Mouse (Mus musculus) macrophage (primary cell): Measurements from ENCODE around the gene Gm3402. TPM values are rescaled to one million over a fixed set of nuclear protein-coding genes. Genes with fewer than 3 reads are reported as not detected.
"Not testable (repeated sequence)": the region's sequence is repeated elsewhere in the genome, so short reads cannot be mapped to it uniquely, and the experiment has no call there.

Source experiments
- H3K27ac ChIP-seq: fragments of 350-480 bp; formaldehyde crosslinking; 2 replicates; pipeline ENCODE4 v1.9.0; 2021
- H3K36me3 ChIP-seq: fragments of 350-480 bp; formaldehyde crosslinking; 2 replicates; pipeline ENCODE4 v1.9.0; 2021; ENCODE audit errors: inconsistent target
- H3K4me3 ChIP-seq: fragments of 350-480 bp; formaldehyde crosslinking; 2 replicates; pipeline ENCODE4 v1.9.0; 2021; ENCODE audit errors: inconsistent target
- H3K79me2 ChIP-seq: fragments of 350-480 bp; formaldehyde crosslinking; 2 replicates; pipeline ENCODE4 v1.9.0; 2021; ENCODE audit errors: inconsistent target
- WGBS: methylation state at CpG from one replicate; pipeline ENCODE4 v1.1.7; 2026; ENCODE audit warnings: inconsistent platforms; ENCODE audit not compliant: missing documents; 5-methylcytosine and 5-hydroxymethylcytosine counted together
- polyA plus RNA-seq: library from polyadenylated mRNA; stranded (reverse); fragments of 250-400 nt; gene quantifications from 3 replicates; pipeline ENCODE4 v1.2.4, GENCODE M21; 2018; ENCODE audit warnings: inconsistent platforms
- total RNA-seq, 78 experiments: library from RNA; depleted of rRNA; stranded (reverse); fragments of 250-400 nt; gene quantifications; 1 replicate in 9 of 78; 2 replicates in 24 of 78; 3 replicates in 43 of 78; 4 replicates in 2 of 78; pipeline ENCODE4 v1.2.4; 2018; ENCODE audit warnings: inconsistent platforms in 56 of 78

Gene Gm3402
- not detected for total RNA-seq (2018; cell fraction: chromatin; rRNA removed)
- not detected for total RNA-seq (2018; cell fraction: cytosol; rRNA removed)
- not detected for total RNA-seq (2018; cell fraction: nucleus; rRNA removed)
- not detected in 3 replicates for polyA plus RNA-seq

- not testable (repeated sequence) for H3K4me3 ChIP-seq, H3K36me3 ChIP-seq, H3K27ac ChIP-seq, H3K79me2 ChIP-seq
- WGBS: no CpG with 5 or more reads among the region's 5 CpGs
Observed at GRCm38 (mm10) chr5:146513823-146514222, at the start of gene Gm3402. Gene Gm3402 (plus strand): TSS chr5:146514123.

- 95% methylated on average over 19 of the region's 19 CpGs for WGBS
- no peak overlapping the region for H3K4me3 ChIP-seq
- no peaks in the 10 kb centered on the region for H3K79me2 ChIP-seq
- no peaks in the 10 kb centered on the region for H3K36me3 ChIP-seq
- H3K27ac ChIP-seq: no peak overlapping the region
Observed at GRCm38 (mm10) chr5:146466663-146467062, 47.3 kb upstream of the Gm3402 start.

GRCm38 (mm10) chr5:146468311-146468710 lies 45.6 kb upstream of the Gm3402 start:
- H3K4me3 ChIP-seq: no peak overlapping the region
- WGBS: 91% methylated on average over 7 of the region's 9 CpGs
- H3K36me3 ChIP-seq: no peaks in the 10 kb centered on the region
- no peak overlapping the region for H3K27ac ChIP-seq
- H3K79me2 ChIP-seq: no peaks in the 10 kb centered on the region

DNA sequence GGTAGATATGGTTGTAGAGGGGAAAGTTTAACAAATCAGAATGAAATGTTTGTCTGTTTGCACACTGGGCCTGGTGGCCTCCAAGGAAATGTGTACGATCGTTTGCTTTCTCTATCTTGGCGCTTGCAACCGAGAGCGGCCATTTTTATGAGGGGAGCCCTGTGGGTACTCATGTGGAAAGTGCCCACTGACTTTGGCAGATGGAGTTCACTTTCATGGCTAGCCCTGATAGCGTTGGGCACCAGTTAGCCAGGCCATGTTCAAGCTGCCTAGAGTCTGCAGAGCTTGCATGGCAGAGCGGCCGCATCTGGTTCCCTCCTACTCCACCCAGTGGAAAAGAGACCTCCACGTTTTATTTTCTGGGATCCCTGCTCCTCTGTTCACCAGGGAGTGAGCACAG lies 43.1 kb upstream of the Gm3402 start:
- 83% methylated on average over 9 of the region's 9 CpGs for WGBS
- no peaks in the 10 kb centered on the region for H3K79me2 ChIP-seq
- no peak overlapping the region for H3K27ac ChIP-seq
- no peak overlapping the region for H3K4me3 ChIP-seq
- H3K36me3 ChIP-seq: no peaks in the 10 kb centered on the region

DNA sequence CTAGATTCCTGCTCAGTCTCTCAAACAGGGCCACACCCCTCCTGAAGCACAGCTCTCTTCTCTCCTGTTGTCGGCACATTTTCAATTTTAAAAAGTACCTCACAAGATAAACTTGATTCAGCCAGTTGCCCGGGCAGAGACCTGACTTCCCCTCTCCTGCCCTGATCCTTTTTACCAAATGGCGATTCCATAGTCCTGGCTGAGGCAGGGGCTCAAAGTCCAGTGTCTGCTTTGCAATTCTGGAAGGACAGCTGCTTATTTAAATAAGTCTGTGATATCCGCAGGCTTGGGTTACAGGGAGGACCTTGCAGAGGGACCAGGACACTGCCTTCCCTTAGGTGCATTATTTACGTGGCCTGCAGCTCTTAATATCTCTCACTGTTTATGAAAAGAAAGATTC lies 42.6 kb upstream of the Gm3402 start:
- Histone ChIP-seq H3K4me3 (no peak overlapping the region), H3K36me3 (no peaks in the 10 kb centered on the region), H3K27ac (no peak overlapping the region), H3K79me2 (no peaks in the 10 kb centered on the region)
- WGBS: 91% methylated on average over 5 of the region's 5 CpGs

- Histone ChIP-seq H3K27ac (no peak overlapping the region), H3K36me3 (no peaks in the 10 kb centered on the region), H3K4me3 (no peak overlapping the region), H3K79me2 (no peaks in the 10 kb centered on the region)
- 82% methylated on average over 9 of the region's 12 CpGs for WGBS
Observed at GRCm38 (mm10) chr5:146471821-146472220, 42.1 kb upstream of the Gm3402 start.

- WGBS: 20% methylated on average over 2 of the region's 4 CpGs
- not testable (repeated sequence) for H3K79me2 ChIP-seq
Observed at GRCm38 (mm10) chr5:146479564-146479963, 34.4 kb upstream of the Gm3402 start.

DNA sequence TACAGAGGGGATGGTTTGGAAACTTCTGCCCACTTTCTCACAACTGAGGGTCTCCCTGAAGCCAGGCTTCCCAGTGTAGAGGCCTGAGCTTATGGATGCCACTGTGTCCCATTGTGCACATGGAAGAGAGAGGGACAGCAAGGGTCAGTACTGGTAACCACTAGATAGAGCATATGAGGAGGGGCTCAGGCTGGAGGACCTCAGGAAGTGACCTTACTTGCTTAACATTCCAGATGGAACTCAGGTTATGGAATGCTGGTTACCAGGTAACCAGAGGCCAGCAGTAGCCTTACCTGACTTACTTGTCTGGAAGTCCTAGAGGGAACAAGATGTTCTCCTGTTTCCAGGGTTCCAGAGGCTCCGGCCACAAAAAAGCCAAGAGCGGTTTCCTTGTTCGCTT lies 32.3 kb upstream of the Gm3402 start, which contains the start of gene Gm6408:
Gene Gm6408 (plus strand): TSS at position 301 of the 400 bp plus-strand sequence.
- not testable (repeated sequence) for H3K27ac ChIP-seq, H3K4me3 ChIP-seq, H3K36me3 ChIP-seq, H3K79me2 ChIP-seq
- no CpG with 5 or more reads among the region's 3 CpGs for WGBS

More at GRCm38 (mm10) chr5:146479564-146479963, 34.4 kb upstream of the Gm3402 start:
- not testable (repeated sequence) for H3K27ac ChIP-seq, H3K4me3 ChIP-seq, H3K36me3 ChIP-seq

DNA sequence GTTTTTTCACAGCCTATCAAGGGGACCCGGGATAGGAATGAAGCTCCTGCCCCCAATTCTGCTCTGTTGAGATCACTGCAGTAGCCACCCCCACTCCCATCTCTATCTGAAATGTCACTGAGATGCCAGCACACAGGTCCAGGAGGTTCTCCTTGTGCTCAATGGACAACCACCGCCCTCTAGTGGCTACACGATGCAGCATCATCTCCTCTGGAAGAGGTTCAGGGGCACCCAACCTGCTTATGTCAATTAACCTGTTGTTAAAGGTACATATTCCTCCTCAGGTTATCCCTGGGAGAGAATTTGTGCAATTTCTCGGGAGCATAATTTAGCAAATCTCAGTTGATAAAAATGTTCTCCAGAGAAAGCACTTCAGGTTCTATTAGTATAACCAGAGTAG lies 25.0 kb upstream of the Gm3402 start:
- not testable (repeated sequence) for H3K27ac ChIP-seq, H3K79me2 ChIP-seq, H3K36me3 ChIP-seq, H3K4me3 ChIP-seq
- 7% methylated on average over 3 of the region's 4 CpGs for whole genome bisulfite sequencing

GRCm38 (mm10) chr5:146491063-146491462 lies 22.9 kb upstream of the Gm3402 start, which contains the start of gene Gm6370:
Gene Gm6370 (plus strand): TSS chr5:146491363.
- H3K4me3 ChIP-seq, H3K27ac ChIP-seq, H3K79me2 ChIP-seq, H3K36me3 ChIP-seq: not testable (repeated sequence)
- no CpG with 5 or more reads among the region's 5 CpGs for WGBS

DNA sequence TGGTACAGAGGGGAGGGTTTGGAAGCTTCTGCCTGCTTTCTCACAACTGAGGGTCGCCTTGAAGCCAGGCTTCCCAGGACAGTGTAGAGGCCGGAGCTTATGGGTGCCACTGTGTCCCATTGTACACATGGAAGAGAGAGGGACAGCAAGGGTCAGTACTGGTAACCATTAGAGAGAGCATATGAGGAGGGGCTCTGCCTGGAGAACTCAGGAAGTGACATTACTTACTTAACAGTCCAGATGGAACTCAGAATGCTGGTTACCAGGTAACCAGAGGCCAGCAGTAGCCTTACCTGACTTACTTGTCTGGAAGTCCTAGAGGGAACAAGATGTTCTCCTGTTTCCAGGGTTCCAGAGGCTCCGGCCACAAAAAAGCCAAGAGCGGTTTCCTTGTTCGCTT lies 11.8 kb upstream of the Gm3402 start, which contains the start of gene 4930449I24Rik:
Gene 4930449I24Rik (plus strand): TSS at position 301 of the 400 bp plus-strand sequence.
- WGBS: no CpG with 5 or more reads among the region's 5 CpGs
- H3K79me2 ChIP-seq: not testable (repeated sequence)

DNA sequence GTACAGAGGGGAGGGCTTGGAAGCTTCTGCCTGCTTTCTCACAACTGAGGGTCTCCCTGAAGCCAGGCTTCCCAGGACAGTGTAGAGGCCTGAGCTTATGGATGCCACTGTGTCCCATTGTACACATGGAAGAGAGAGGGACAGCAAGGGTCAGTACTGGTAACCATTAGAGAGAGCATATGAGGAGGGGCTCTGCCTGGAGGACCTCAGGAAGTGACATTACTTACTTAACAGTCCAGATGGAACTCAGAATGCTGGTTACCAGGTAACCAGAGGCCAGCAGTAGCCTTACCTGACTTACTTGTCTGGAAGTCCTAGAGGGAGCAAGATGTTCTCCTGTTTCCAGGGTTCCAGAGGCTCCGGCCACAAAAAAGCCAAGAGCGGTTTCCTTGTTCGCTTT lies 11.6 kb downstream of the Gm3402 start, which contains the start of gene Gm3404:
Gene Gm3404 (plus strand): TSS at position 301 of the 400 bp plus-strand sequence.
- not testable (repeated sequence) for H3K27ac ChIP-seq, H3K79me2 ChIP-seq, H3K4me3 ChIP-seq, H3K36me3 ChIP-seq
- no CpG with 5 or more reads among the region's 3 CpGs for WGBS

More for the DNA sequence above, 11.8 kb upstream of the Gm3402 start, which contains the start of gene 4930449I24Rik:
- not testable (repeated sequence) for H3K4me3 ChIP-seq, H3K27ac ChIP-seq, H3K36me3 ChIP-seq

DNA sequence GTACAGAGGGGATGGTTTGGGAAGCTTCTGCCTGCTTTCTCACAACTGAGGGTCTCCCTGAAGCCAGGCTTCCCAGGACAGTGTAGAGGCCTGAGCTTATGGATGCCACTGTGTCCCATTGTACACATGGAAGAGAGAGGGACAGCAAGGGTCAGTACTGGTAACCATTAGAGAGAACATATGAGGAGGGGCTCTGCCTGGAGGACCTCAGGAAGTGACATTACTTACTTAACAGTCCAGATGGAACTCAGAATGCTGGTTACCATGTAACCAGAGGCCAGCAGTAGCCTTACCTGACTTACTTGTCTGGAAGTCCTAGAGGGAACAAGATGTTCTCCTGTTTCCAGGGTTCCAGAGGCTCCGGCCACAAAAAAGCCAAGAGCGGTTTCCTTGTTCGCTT lies 23.4 kb downstream of the Gm3402 start, which contains the start of gene Gm3409:
Gene Gm3409 (plus strand): TSS at position 301 of the 400 bp plus-strand sequence.
- H3K36me3 ChIP-seq, H3K27ac ChIP-seq, H3K79me2 ChIP-seq, H3K4me3 ChIP-seq: not testable (repeated sequence)
- no CpG with 5 or more reads among the region's 3 CpGs for WGBS

DNA sequence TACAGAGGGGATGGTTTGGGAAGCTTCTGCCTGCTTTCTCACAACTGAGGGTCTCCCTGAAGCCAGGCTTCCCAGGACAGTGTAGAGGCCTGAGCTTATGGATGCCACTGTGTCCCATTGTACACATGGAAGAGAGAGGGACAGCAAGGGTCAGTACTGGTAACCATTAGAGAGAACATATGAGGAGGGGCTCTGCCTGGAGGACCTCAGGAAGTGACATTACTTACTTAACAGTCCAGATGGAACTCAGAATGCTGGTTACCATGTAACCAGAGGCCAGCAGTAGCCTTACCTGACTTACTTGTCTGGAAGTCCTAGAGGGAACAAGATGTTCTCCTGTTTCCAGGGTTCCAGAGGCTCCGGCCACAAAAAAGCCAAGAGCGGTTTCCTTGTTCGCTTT lies 41.9 kb downstream of the Gm3402 start, which contains the start of gene Gm3415:
Gene Gm3415 (plus strand): TSS at position 301 of the 400 bp plus-strand sequence.
- not testable (repeated sequence) for H3K4me3 ChIP-seq, H3K27ac ChIP-seq, H3K79me2 ChIP-seq, H3K36me3 ChIP-seq
- no CpG with 5 or more reads among the region's 3 CpGs for WGBS

DNA sequence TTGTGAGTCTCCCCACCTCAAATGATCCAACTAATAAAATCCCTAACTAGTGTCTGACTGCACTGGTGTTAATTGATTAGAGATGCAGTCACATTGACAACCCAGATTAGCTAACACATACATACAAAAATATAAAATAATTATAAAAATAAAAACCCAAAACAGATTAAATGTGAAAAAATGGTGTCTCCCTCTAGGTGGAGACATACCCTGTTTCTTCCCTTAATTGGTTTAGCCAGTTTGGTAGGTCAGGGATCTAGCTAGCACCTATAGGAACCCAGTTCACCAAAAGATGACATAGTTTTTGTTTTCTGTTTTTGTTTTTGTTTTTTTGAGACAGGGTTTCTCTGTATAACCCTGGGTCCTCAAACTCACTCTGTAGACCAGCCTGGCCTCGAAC lies 50.3 kb downstream of the Gm3402 start:
- 83% methylated on average over 1 of the region's 1 CpGs for WGBS

More for the DNA sequence above, 50.3 kb downstream of the Gm3402 start:
- Histone ChIP-seq H3K4me3 (no peak overlapping the region), H3K79me2 (no peaks in the 10 kb centered on the region), H3K36me3 (no peaks in the 10 kb centered on the region), H3K27ac (no peak overlapping the region)
